ENCODE assay signal across 25 mouse cellular contexts in the genomic region with DNA sequence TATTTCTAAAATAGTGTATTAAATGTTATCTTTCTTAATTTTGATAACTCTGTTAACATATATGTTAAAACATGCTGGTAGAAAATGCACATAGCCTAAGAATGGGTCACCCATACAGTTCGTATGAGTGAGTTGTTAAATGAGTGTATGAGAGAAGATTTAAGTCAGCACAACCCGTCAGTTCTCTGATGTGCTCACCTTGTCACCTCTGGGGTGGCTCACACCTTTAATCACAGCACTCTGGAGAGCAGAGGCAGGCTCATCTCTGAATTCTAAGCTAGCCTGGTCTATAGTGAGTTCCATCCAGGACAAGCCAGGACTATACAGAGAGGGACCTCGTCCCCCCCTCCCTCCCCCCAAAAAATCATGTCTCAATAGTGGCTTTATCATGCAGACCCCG. TPM values are rescaled to one million over a fixed set of nuclear protein-coding genes. Genes with fewer than 3 reads are reported as not detected.
DNase-seq lines count a peak whose midpoint lies in the region; ATAC-seq and TF ChIP-seq lines count a peak whose summit lies in the region.
"Had no signal": no experiment of that assay in that cellular context is flagged by ENCODE, and none has a peak within 500 bp of the region (broad histone marks: within the 10 kb centered on the region; RNA-seq: fewer than 3 reads in every experiment).

No protein-coding gene starts in this region.

- no peak for TF ChIP-seq POLR2A in thymus, adult 2 months (IDR thresholded peaks at IDR 0.05; ENCODE audit: control insufficient read depth, extremely low read depth, insufficient read depth, low read length, poor library complexity)

- H3K4me3 ChIP-seq in hindbrain, embryonic 15.5 days, result no peak overlapping the region
- H3K4me3 ChIP-seq in hindbrain, embryonic 14.5 days (replicated peaks; ENCODE audit: low read length), result no peak overlapping the region
- no peak overlapping the region for H3K4me3 ChIP-seq in midbrain, embryonic 11.5 days (ENCODE audit: low read depth, low read length)
- no peak overlapping the region for H3K4me3 ChIP-seq in midbrain, embryonic 15.5 days
- H3K4me3 ChIP-seq in thymus, adult 2 months (ENCODE audit: control insufficient read depth, insufficient read depth, low read length), result no peak overlapping the region
- H3K4me3 ChIP-seq: embryonic facial prominence, embryonic 13.5 days; embryonic facial prominence, embryonic 15.5 days; erythroblast, embryonic 14.5 days; forebrain, embryonic 10.5 days; forebrain, embryonic 12.5 days had no signal

- peak; percentile 15; the same call in 1 of the 2 replicates for ATAC-seq in hindbrain, embryonic 15.5 days (ENCODE audit: low FRiP score, low read depth)
- ATAC-seq in hindbrain, embryonic 14.5 days (ENCODE audit: low FRiP score), result no peak
- ATAC-seq in midbrain, embryonic 11.5 days (ENCODE audit: low FRiP score), result no peak
- ATAC-seq in midbrain, embryonic 15.5 days (replicated peaks), result no peak
- ATAC-seq: forebrain, embryonic 14.5 days had no signal

- H3K9me3 ChIP-seq in hindbrain, embryonic 15.5 days, result no peaks in the 10 kb centered on the region
- H3K9me3 ChIP-seq in hindbrain, embryonic 14.5 days (ENCODE audit: control insufficient read depth, low read length), result no peaks in the 10 kb centered on the region
- H3K9me3 ChIP-seq in midbrain, embryonic 11.5 days (ENCODE audit: control insufficient read depth, low read length), result no peaks in the 10 kb centered on the region
- no peaks in the 10 kb centered on the region for H3K9me3 ChIP-seq in midbrain, embryonic 15.5 days
- H3K9me3 ChIP-seq: embryonic facial prominence, embryonic 13.5 days; embryonic facial prominence, embryonic 15.5 days; forebrain, embryonic 10.5 days; forebrain, embryonic 12.5 days had no signal

- peaks cover 7% of the 10 kb centered on the region; the same call in 1 of the 2 replicates for H3K36me3 ChIP-seq in hindbrain, embryonic 15.5 days
- peaks cover 16% of the 10 kb centered on the region for H3K36me3 ChIP-seq in hindbrain, embryonic 14.5 days (replicated peaks; ENCODE audit: control insufficient read depth, insufficient read depth)
- 0 out of 2 replicates have a peak, but pooled peaks cover 2% of the 10 kb centered on the region for H3K36me3 ChIP-seq in midbrain, embryonic 11.5 days (ENCODE audit: control insufficient read depth, insufficient read depth, low read length)
- no peaks in the 10 kb centered on the region; the same call in 1 of the 2 replicates for H3K36me3 ChIP-seq in midbrain, embryonic 15.5 days (replicated peaks)
- H3K36me3 ChIP-seq in thymus, adult 2 months (ENCODE audit: control insufficient read depth, insufficient read depth, low read length), result peaks cover 19% of the 10 kb centered on the region

- TF ChIP-seq CTCF in thymus, adult 2 months (IDR thresholded peaks at IDR 0.05; ENCODE audit: borderline replicate concordance, control insufficient read depth, extremely low read depth, insufficient read depth, low read length, poor library complexity), result no peak

- 92% methylated on average over 4 of the region's 4 CpGs for WGBS in hindbrain, embryonic 15.5 days
- WGBS in hindbrain, embryonic 14.5 days, result 96% methylated on average over 4 of the region's 4 CpGs
- 95% methylated on average over 4 of the region's 4 CpGs for WGBS in midbrain, embryonic 11.5 days
- 92% methylated on average over 4 of the region's 4 CpGs for WGBS in midbrain, embryonic 15.5 days
- WGBS in thymus, adult 2 months, result 97% methylated on average over 4 of the region's 4 CpGs

- H3K27ac ChIP-seq in hindbrain, embryonic 15.5 days (replicated peaks), result no peak overlapping the region
- H3K27ac ChIP-seq in hindbrain, embryonic 14.5 days, result no peak overlapping the region
- no peak overlapping the region for H3K27ac ChIP-seq in midbrain, embryonic 11.5 days (ENCODE audit: low read depth, low read length)
- H3K27ac ChIP-seq in midbrain, embryonic 15.5 days, result no peak overlapping the region
- peak overlapping the region; percentile 87 for H3K27ac ChIP-seq in thymus, adult 2 months (ENCODE audit: control insufficient read depth, insufficient read depth, low read length)
- H3K27ac ChIP-seq: embryonic facial prominence, embryonic 13.5 days; embryonic facial prominence, embryonic 15.5 days; forebrain, embryonic 10.5 days; forebrain, embryonic 12.5 days had no signal

- DNase-seq in hindbrain, embryonic 14.5 days (ENCODE audit: low spot score), result no peak
- DNase-seq in midbrain, embryonic 11.5 days (ENCODE audit: low spot score, missing footprints), result peak; percentile 35
- no peak for DNase-seq in thymus, adult 2 months
- DNase-seq in thymus, adult 18-20 months, result no peak
- no peak for DNase-seq in spleen, postnatal 14 days (ENCODE audit: low spot score in 2 of 2)
- DNase-seq: adrenal gland, adult 2 months; adrenal gland, postnatal 10 days; adrenal gland, postnatal 25 days; cerebellum, adult 11 months; cerebellum, adult 18-20 months; cerebellum, adult 8-10 months; cerebellum, adult 9-11 months; cerebellum, postnatal 14 days; cerebellum, postnatal 36 days; embryo, embryonic 11 days had no signal

- H3K9ac ChIP-seq in hindbrain, embryonic 15.5 days, result no peak overlapping the region
- no peak overlapping the region for H3K9ac ChIP-seq in hindbrain, embryonic 14.5 days
- H3K9ac ChIP-seq in midbrain, embryonic 11.5 days (ENCODE audit: low read length), result no peak overlapping the region
- no peak overlapping the region for H3K9ac ChIP-seq in midbrain, embryonic 15.5 days
- H3K9ac ChIP-seq: embryonic facial prominence, embryonic 13.5 days; embryonic facial prominence, embryonic 15.5 days; forebrain, embryonic 12.5 days had no signal

- H3K4me2 ChIP-seq in hindbrain, embryonic 15.5 days, result no peak overlapping the region
- no peak overlapping the region for H3K4me2 ChIP-seq in hindbrain, embryonic 14.5 days (replicated peaks)
- H3K4me2 ChIP-seq in midbrain, embryonic 11.5 days, result no peak overlapping the region
- H3K4me2 ChIP-seq in midbrain, embryonic 15.5 days, result no peak overlapping the region
- H3K4me2 ChIP-seq: embryonic facial prominence, embryonic 13.5 days; embryonic facial prominence, embryonic 15.5 days; forebrain, embryonic 12.5 days had no signal

- 0 out of 2 replicates have a peak, but pooled peaks cover 3% of the 10 kb centered on the region for H3K4me1 ChIP-seq in hindbrain, embryonic 15.5 days (replicated peaks)
- no peaks in the 10 kb centered on the region for H3K4me1 ChIP-seq in hindbrain, embryonic 14.5 days (replicated peaks; ENCODE audit: control insufficient read depth, insufficient read depth, low read length)
- H3K4me1 ChIP-seq in midbrain, embryonic 11.5 days (ENCODE audit: control insufficient read depth, insufficient read depth, low read length), result no peaks in the 10 kb centered on the region
- no peaks in the 10 kb centered on the region for H3K4me1 ChIP-seq in midbrain, embryonic 15.5 days
- H3K4me1 ChIP-seq in thymus, adult 2 months (replicated peaks; ENCODE audit: control insufficient read depth, insufficient read depth, low read length), result peaks cover 15% of the 10 kb centered on the region
- H3K4me1 ChIP-seq: embryonic facial prominence, embryonic 15.5 days; forebrain, embryonic 10.5 days; forebrain, embryonic 12.5 days had no signal

- no peaks in the 10 kb centered on the region for H3K27me3 ChIP-seq in hindbrain, embryonic 15.5 days
- no peaks in the 10 kb centered on the region for H3K27me3 ChIP-seq in hindbrain, embryonic 14.5 days (ENCODE audit: control insufficient read depth, insufficient read depth, low read length)
- no peaks in the 10 kb centered on the region for H3K27me3 ChIP-seq in midbrain, embryonic 11.5 days (ENCODE audit: control insufficient read depth, insufficient read depth, low read length)
- no peaks in the 10 kb centered on the region for H3K27me3 ChIP-seq in midbrain, embryonic 15.5 days (replicated peaks)
- no peaks in the 10 kb centered on the region for H3K27me3 ChIP-seq in thymus, adult 2 months (ENCODE audit: control insufficient read depth, insufficient read depth, low read length)
- H3K27me3 ChIP-seq: embryonic facial prominence, embryonic 13.5 days; embryonic facial prominence, embryonic 15.5 days; forebrain, embryonic 12.5 days had no signal

RNA-seq across cellular contexts. Expression of gene Hbs1l, which starts 22.5 kb away (rescaled TPM):
- 84.6 and 90.5 TPM in 2 replicates for polyA plus RNA-seq in hindbrain, embryonic 15.5 days (2015; fragmentation: Nextera tagmentation; extraction: Ambion mirVana)
- 92.5 and 102 TPM in 2 replicates for polyA plus RNA-seq in hindbrain, embryonic 14.5 days (2014; fragmentation: Nextera tagmentation; extraction: Ambion mirVana)
- polyA plus RNA-seq in midbrain, embryonic 11.5 days (2014; fragmentation: Nextera tagmentation; extraction: Ambion mirVana), result 142 and 154 TPM in 2 replicates
- 84.8 and 91.5 TPM in 2 replicates for polyA plus RNA-seq in midbrain, embryonic 15.5 days (2015; fragmentation: Nextera tagmentation; extraction: Ambion mirVana)
- 27.8 and 33.5 TPM in 2 replicates for polyA plus RNA-seq in thymus, adult 2 months (2012; rRNA removed)

RNA-seq across cellular contexts. Expression of gene Aldh8a1, which starts 58.8 kb away (rescaled TPM):
- not detected in 2 replicates for polyA plus RNA-seq in hindbrain, embryonic 15.5 days (2015; fragmentation: Nextera tagmentation; extraction: Ambion mirVana)
- 0.09 TPM in 1 of 2 replicates, not detected in the other for polyA plus RNA-seq in hindbrain, embryonic 14.5 days (2014; fragmentation: Nextera tagmentation; extraction: Ambion mirVana)
- 0.07 TPM in 1 of 2 replicates, not detected in the other for polyA plus RNA-seq in midbrain, embryonic 11.5 days (2014; fragmentation: Nextera tagmentation; extraction: Ambion mirVana)
- polyA plus RNA-seq in midbrain, embryonic 15.5 days (2015; fragmentation: Nextera tagmentation; extraction: Ambion mirVana), result 0.06 and 0.18 TPM in 2 replicates
- polyA plus RNA-seq in thymus, adult 2 months (2012; rRNA removed), result 0.16 and 0.80 TPM in 2 replicates
- polyA plus RNA-seq: adrenal gland, adult 2 months; C2C12; embryonic facial prominence, embryonic 11.5 days; embryonic facial prominence, embryonic 13.5 days; embryonic facial prominence, embryonic 15.5 days; erythroblast, embryonic 14.5 days; forebrain, embryonic 10.5 days; forebrain, embryonic 12.5 days; forebrain, embryonic 14.5 days had no signal
